Mouse (Mus musculus) CH12.LX (cell line): ENCODE data around the gene Ubald2.

Experiments used
- CTCF ChIP-seq, 2 experiments: IDR thresholded peaks in 1 of 2; conservative IDR thresholded peaks in 1 of 2; 2 replicates each; pipeline ENCODE4 v1.5.1; 2011 to 2012; ENCODE audit warnings: low read depth in 2 of 2, low read length in 2 of 2, improper control_type of control experiment in 1 of 2, inconsistent platforms in 1 of 2, mild to moderate bottlenecking in 1 of 2, moderate library complexity in 1 of 2
- ELF1 ChIP-seq: IDR thresholded peaks from 2 replicates; pipeline ENCODE4 v1.6.1; 2014; ENCODE audit warnings: low read depth, mild to moderate bottlenecking, inconsistent platforms, low read length, improper control_type of control experiment
- EP300 ChIP-seq: IDR thresholded peaks from 2 replicates; pipeline ENCODE4 v1.6.1; 2011; ENCODE audit warnings: low read length, improper control_type of control experiment
- MAFK ChIP-seq: IDR thresholded peaks from 2 replicates; pipeline ENCODE4 v1.6.1; 2011; ENCODE audit warnings: low read length, improper control_type of control experiment; ENCODE audit not compliant: insufficient replicate concordance
- MAX ChIP-seq: IDR thresholded peaks from 2 replicates; pipeline ENCODE4 v1.6.1; 2011; ENCODE audit warnings: low read length, improper control_type of control experiment
- MYC ChIP-seq: IDR thresholded peaks from 2 replicates; pipeline ENCODE4 v1.6.1; 2011; ENCODE audit warnings: low read depth, mild to moderate bottlenecking, improper control_type of control experiment, low read length
- POLR2A ChIP-seq: IDR thresholded peaks from 2 replicates; pipeline ENCODE4 v1.6.1; 2011; ENCODE audit warnings: low read depth, mild to moderate bottlenecking, improper control_type of control experiment, low read length
- SIN3A ChIP-seq: IDR thresholded peaks from 2 replicates; pipeline ENCODE4 v1.6.1; 2012; ENCODE audit warnings: low read length, improper control_type of control experiment, inconsistent platforms
- USF1 ChIP-seq: IDR thresholded peaks from 2 replicates; pipeline ENCODE4 v1.6.1; 2014; ENCODE audit warnings: low read depth, mild to moderate bottlenecking, inconsistent platforms, low read length, improper control_type of control experiment
- USF2 ChIP-seq: conservative IDR thresholded peaks from 2 replicates; pipeline ENCODE4 v1.6.1; 2011; ENCODE audit warnings: low read depth, low read length, improper control_type of control experiment

GRCm38 (mm10) chr11:116416196-116416943 lies 17.5 kb upstream of the Ubald2 start:
- no peak; the same call in 1 of the 2 replicates for TF ChIP-seq POLR2A
- TF ChIP-seq MAFK = no peak
- TF ChIP-seq CTCF (conservative IDR thresholded peaks at IDR 0.05 in 1 of 2, IDR thresholded peaks at IDR 0.05 in 1 of 2; ENCODE audit: low read depth in 2 of 2, low read length in 2 of 2) = no peak
- TF ChIP-seq MAX = no peak
- TF ChIP-seq SIN3A = no peak
- no peak for TF ChIP-seq ELF1
- no peak for TF ChIP-seq MYC
- no peak for TF ChIP-seq USF1
- no peak for TF ChIP-seq USF2
- peak; percentile 14; the same call in 1 of the 2 replicates for TF ChIP-seq EP300
